Mouse (Mus musculus) hindbrain, embryonic 12.5 days (tissue): ENCODE data around the gene Myct1. TPM values are rescaled to one million over a fixed set of nuclear protein-coding genes. Genes with fewer than 3 reads are reported as not detected.
A peak's percentile ranks its signal among the peaks of the same experiment; 100 is the strongest.

Experiments used
- ATAC-seq: fragments of 200-750 bp; cut with Nextera tagmentation; 2 replicates; pipeline ENCODE4 v1.8.0; 2017; ENCODE audit warnings: moderate TSS enrichment; ENCODE audit not compliant: low FRiP score
- H3K27ac ChIP-seq: fragments of 300-500 bp; sonication (generic); 2 replicates; pipeline ENCODE4 v1.5.1; 2016; ENCODE audit warnings: mild to moderate bottlenecking
- H3K27me3 ChIP-seq: fragments of 300-500 bp; sonication (generic); 2 replicates; pipeline ENCODE4 v1.6.1; 2016; ENCODE audit warnings: mild to moderate bottlenecking
- H3K36me3 ChIP-seq: fragments of 300-500 bp; sonication (generic); 2 replicates; pipeline ENCODE4 v1.6.1; 2016; ENCODE audit warnings: mild to moderate bottlenecking
- H3K4me1 ChIP-seq: fragments of 300-500 bp; sonication (generic); 2 replicates; pipeline ENCODE4 v1.6.1; 2016
- H3K4me2 ChIP-seq: fragments of 300-500 bp; sonication (generic); replicated peaks from 2 replicates; pipeline ENCODE4 v1.6.1; 2016; ENCODE audit warnings: mild to moderate bottlenecking
- H3K4me3 ChIP-seq: fragments of 300-500 bp; sonication (generic); 2 replicates; pipeline ENCODE4 v1.5.1; 2016; ENCODE audit warnings: mild to moderate bottlenecking
- H3K9ac ChIP-seq: fragments of 300-500 bp; sonication (generic); 2 replicates; pipeline ENCODE4 v1.6.1; 2016; ENCODE audit warnings: mild to moderate bottlenecking, moderate library complexity
- H3K9me3 ChIP-seq: fragments of 300-500 bp; sonication (generic); replicated peaks from 2 replicates; pipeline ENCODE4 v1.6.1; 2016; ENCODE audit warnings: mild to moderate bottlenecking
- WGBS: fragments of 180-500 bp; shearing (Covaris S2); methylation state at CpG from one replicate; pipeline ENCODE4 v1.1.7; 2016; 5-methylcytosine and 5-hydroxymethylcytosine counted together
- polyA plus RNA-seq: library from polyadenylated mRNA; unstranded; fragments of >200 nt; fragmentation: Nextera tagmentation; extraction: Ambion mirVana; gene quantifications from 2 replicates; pipeline ENCODE4 v1.2.1, GENCODE M21; 2016

Myct1 gene
- polyA plus RNA-seq, result 1.9 and 2.0 TPM in 2 replicates

DNA sequence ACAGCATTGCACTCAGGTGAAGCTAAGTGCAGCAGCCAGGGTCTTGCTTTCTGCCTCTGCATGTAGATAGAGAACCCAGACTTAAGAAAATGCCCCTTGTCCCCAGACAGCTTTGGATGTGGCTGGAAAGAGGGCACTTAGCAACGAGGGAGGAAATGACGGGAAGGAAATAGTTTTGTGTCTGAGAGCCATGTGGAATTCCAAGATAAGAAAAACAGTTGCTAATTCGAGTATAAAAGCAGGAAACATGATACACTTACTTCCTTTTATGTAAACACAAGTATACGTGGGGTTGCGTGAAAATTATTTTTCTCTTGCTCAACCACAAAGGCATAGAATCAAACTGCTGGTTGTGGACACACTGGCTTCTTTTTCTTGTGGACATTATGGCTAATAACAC lies at the start of gene Myct1:
TSS of gene Myct1 (plus strand) at position 312 of the 400 bp plus-strand sequence.
- Histone ChIP-seq H3K4me3 (no peak within 1 kb of the TSS), H3K9me3 (no peaks in the 10 kb centered on the region), H3K27me3 (no peaks in the 10 kb centered on the region), H3K27ac (no peak within 1 kb of the TSS), H3K4me1 (no peaks in the 10 kb centered on the region), H3K4me2 (no peak within 1 kb of the TSS), H3K9ac (no peak within 1 kb of the TSS), H3K36me3 (no peaks in the 10 kb centered on the region)
- no peak for ATAC-seq
- WGBS, result 62% methylated on average over 5 of the region's 5 CpGs

DNA sequence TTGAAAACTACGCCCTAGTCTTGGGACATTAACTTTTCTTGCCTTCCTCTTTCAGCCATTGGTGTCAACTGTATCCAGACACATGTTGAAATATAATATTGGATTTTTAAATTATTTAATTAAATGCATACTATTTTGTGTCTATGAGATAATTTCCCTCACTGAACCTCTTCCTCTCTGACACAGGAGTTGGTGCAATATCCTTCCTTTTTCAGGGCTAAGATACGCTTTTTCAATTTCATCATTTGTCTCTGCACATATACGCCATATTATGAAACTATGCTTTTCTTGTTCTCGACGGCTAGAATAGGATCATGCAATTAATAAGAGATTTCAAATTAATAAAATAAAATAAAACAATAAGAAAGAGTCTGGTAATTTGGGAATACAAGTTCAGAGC lies 47.1 kb upstream of the Myct1 start:
- Histone ChIP-seq H3K9me3 (no peaks in the 10 kb centered on the region), H3K36me3 (no peaks in the 10 kb centered on the region), H3K4me3 (no peak overlapping the region), H3K9ac (no peak overlapping the region), H3K4me2 (no peak overlapping the region), H3K27me3 (peaks cover 3% of the 10 kb centered on the region; the same call in 1 of the 2 replicates), H3K27ac (no peak overlapping the region), H3K4me1 (peaks cover 7% of the 10 kb centered on the region)
- 97% methylated on average over 5 of the region's 5 CpGs for WGBS
- ATAC-seq, result no peak

DNA sequence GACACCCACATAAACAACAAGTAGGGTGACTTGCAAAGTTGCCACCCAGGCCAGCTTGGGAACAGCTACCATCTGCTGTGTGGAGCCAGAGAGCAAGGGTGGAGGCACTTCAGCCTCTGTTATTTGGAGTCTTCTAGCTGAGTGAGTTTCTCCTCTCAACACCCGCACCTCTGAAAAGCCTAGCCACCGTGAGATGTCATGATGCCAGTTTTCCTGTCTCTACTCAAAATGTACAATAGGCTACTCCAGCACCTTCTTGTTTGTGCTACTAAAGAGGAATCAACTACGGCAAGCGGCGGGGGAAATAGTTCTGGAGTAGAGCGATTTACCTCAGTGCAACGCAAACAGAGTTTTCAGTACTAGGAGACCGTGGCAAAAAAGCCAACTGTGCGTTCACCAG lies 45.8 kb upstream of the Myct1 start:
- Histone ChIP-seq H3K36me3 (no peaks in the 10 kb centered on the region), H3K9ac (no peak overlapping the region), H3K4me2 (no peak overlapping the region), H3K27ac (no peak overlapping the region), H3K4me1 (peaks cover 7% of the 10 kb centered on the region), H3K4me3 (no peak overlapping the region), H3K27me3 (peaks cover 3% of the 10 kb centered on the region; the same call in 1 of the 2 replicates), H3K9me3 (no peaks in the 10 kb centered on the region)
- no peak for ATAC-seq
- 88% methylated on average over 9 of the region's 9 CpGs for WGBS

DNA sequence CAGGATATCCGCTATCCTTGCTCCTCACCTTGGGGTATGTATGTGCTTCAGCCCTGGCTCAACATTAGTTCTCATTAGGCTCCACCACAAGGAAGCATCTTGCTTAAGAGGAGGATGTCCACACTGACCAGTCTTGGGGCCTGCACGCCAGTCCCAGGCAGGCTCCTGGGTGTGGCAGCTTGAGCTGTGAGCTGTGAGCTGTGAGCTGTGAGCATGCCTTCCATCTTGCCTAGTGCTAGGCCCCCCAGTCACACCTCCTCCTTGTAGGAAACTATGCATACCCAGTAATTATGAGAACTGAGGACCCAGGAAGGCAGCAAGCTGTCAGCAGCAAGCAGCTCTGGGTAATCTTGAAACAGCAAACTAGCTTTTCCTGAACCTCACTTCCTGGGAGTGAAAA lies 44.9 kb upstream of the Myct1 start:
- no peak for ATAC-seq
- no peak overlapping the region for H3K4me2 ChIP-seq
- WGBS, result 80% methylated on average over 2 of the region's 2 CpGs
- H3K27me3 ChIP-seq, result peaks cover 3% of the 10 kb centered on the region; the same call in 1 of the 2 replicates
- H3K4me1 ChIP-seq, result peaks cover 7% of the 10 kb centered on the region
- no peaks in the 10 kb centered on the region for H3K9me3 ChIP-seq
- no peaks in the 10 kb centered on the region for H3K36me3 ChIP-seq
- H3K9ac ChIP-seq, result no peak overlapping the region
- H3K27ac ChIP-seq, result no peak overlapping the region
- H3K4me3 ChIP-seq, result no peak overlapping the region

DNA sequence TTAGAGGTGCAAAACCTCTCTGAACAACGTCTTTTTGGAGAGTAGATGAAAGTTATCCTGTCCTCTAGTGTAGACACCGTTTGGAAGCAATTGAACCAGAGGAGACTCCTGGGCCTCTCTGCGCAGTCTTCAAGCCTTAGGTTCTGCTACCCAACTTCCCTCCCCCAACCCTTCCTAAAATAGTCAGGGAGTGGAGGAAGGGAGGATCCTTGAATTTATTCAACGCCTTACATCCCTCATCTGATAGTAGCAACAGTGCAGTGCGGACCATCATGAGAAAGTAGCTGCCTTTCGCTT lies 43.8 kb upstream of the Myct1 start:
- 0 out of 2 replicates have a peak, but pooled peaks have one; percentile 2 for ATAC-seq
- WGBS, result 10% methylated on average over 6 of the region's 6 CpGs
- H3K27ac ChIP-seq, result no peak overlapping the region

GRCm38 (mm10) chr10:5550168-5551021 lies 43.2 kb upstream of the Myct1 start:
- Histone ChIP-seq H3K27ac (no peak overlapping the region), H3K36me3 (no peaks in the 10 kb centered on the region)
- under 1% methylated on average over 43 of the region's 44 CpGs for WGBS

More for the DNA sequence above, 43.8 kb upstream of the Myct1 start:
- Histone ChIP-seq H3K27me3 (peaks cover 3% of the 10 kb centered on the region; the same call in 1 of the 2 replicates), H3K4me1 (peaks cover 7% of the 10 kb centered on the region), H3K9ac (peak overlapping the region; percentile 70), H3K4me2 (peak overlapping the region; percentile 95), H3K4me3 (peak overlapping the region; percentile 59), H3K9me3 (no peaks in the 10 kb centered on the region), H3K36me3 (no peaks in the 10 kb centered on the region)

GRCm38 (mm10) chr10:5551382-5551781 lies 42.2 kb upstream of the Myct1 start, which contains the start of gene Syne1:
Gene Syne1, minus strand, starts transcription at chr10:5551482.
- WGBS, result 72% methylated on average over 5 of the region's 5 CpGs
- Histone ChIP-seq H3K9me3 (no peaks in the 10 kb centered on the region), H3K36me3 (no peaks in the 10 kb centered on the region), H3K27ac (no peak within 1 kb of the TSS), H3K4me3 (peak within 1 kb of the TSS; percentile 59), H3K27me3 (peaks cover 3% of the 10 kb centered on the region; the same call in 1 of the 2 replicates), H3K4me1 (peaks cover 7% of the 10 kb centered on the region), H3K9ac (peak within 1 kb of the TSS; percentile 70), H3K4me2 (peak within 1 kb of the TSS; percentile 95)
- ATAC-seq, result no peak

More at GRCm38 (mm10) chr10:5550168-5551021, 43.2 kb upstream of the Myct1 start:
- Histone ChIP-seq H3K4me3 (peak overlapping the region; percentile 59), H3K4me1 (peaks cover 7% of the 10 kb centered on the region), H3K9me3 (no peaks in the 10 kb centered on the region), H3K27me3 (peaks cover 3% of the 10 kb centered on the region; the same call in 1 of the 2 replicates), H3K9ac (peak overlapping the region; percentile 70), H3K4me2 (peak overlapping the region; percentile 95)
- peak; percentile 94 for ATAC-seq

DNA sequence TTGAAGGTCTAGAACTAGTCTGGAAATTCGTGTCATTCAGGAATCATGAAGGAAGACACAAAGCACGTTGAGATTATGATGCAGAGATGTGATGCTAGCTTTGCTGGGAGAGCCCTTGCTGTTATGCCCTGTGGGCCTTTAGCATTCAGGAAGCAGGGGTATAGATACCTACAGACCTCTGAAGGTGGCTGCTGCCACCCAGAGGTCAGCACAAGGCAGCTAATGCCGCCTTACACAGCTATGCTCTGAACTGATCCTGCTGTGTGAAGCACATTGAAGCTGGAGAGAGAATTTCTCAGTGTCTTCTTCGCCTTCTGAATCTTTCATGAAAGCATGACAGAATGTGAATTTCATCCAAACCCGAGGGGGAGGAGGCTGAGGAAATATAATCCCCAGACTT lies 38.6 kb upstream of the Myct1 start:
- no peak overlapping the region for H3K27ac ChIP-seq
- H3K9ac ChIP-seq, result no peak overlapping the region
- no peaks in the 10 kb centered on the region for H3K27me3 ChIP-seq
- ATAC-seq, result no peak
- no peaks in the 10 kb centered on the region for H3K9me3 ChIP-seq
- H3K36me3 ChIP-seq, result no peaks in the 10 kb centered on the region
- WGBS, result 24% methylated on average over 5 of the region's 5 CpGs
- no peak overlapping the region for H3K4me3 ChIP-seq
- peaks cover 4% of the 10 kb centered on the region for H3K4me1 ChIP-seq
- H3K4me2 ChIP-seq, result no peak overlapping the region

- no peak for ATAC-seq
- Histone ChIP-seq H3K27ac (no peak overlapping the region), H3K36me3 (no peaks in the 10 kb centered on the region), H3K27me3 (no peaks in the 10 kb centered on the region), H3K4me2 (no peak overlapping the region), H3K4me1 (no peaks in the 10 kb centered on the region), H3K9ac (no peak overlapping the region), H3K9me3 (no peaks in the 10 kb centered on the region), H3K4me3 (no peak overlapping the region)
Observed at GRCm38 (mm10) chr10:5558808-5559207, 34.8 kb upstream of the Myct1 start.

GRCm38 (mm10) chr10:5560526-5560925 lies 33.0 kb upstream of the Myct1 start:
- no peak overlapping the region for H3K4me3 ChIP-seq
- no peak overlapping the region for H3K27ac ChIP-seq
- no peak overlapping the region for H3K9ac ChIP-seq
- H3K9me3 ChIP-seq, result no peaks in the 10 kb centered on the region
- 75% methylated on average over 4 of the region's 4 CpGs for WGBS
- no peaks in the 10 kb centered on the region for H3K36me3 ChIP-seq
- no peaks in the 10 kb centered on the region for H3K27me3 ChIP-seq
- no peaks in the 10 kb centered on the region for H3K4me1 ChIP-seq
- H3K4me2 ChIP-seq, result no peak overlapping the region
- no peak for ATAC-seq

DNA sequence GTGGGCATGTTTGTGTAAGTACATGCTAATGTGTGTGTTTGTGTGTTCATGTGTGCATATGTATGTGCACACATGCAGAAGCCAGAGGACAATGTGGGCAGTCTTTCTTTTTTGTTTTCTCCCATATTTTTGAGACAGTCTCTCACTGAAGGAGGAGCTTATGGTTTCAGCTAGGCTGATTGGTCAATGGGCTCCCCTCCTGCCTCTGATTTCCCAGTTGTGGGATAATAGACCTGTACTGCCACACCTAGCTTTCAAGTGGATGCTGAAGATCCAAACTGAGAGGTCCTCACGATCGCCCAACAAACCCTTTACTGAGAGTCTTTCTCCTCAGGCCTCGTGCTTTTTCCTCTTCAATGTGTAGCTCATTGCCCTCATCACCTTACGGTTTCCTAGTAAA lies 31.9 kb upstream of the Myct1 start:
- Histone ChIP-seq H3K4me2 (no peak overlapping the region), H3K9ac (no peak overlapping the region), H3K36me3 (no peaks in the 10 kb centered on the region), H3K4me1 (no peaks in the 10 kb centered on the region), H3K4me3 (no peak overlapping the region), H3K9me3 (no peaks in the 10 kb centered on the region), H3K27me3 (no peaks in the 10 kb centered on the region), H3K27ac (no peak overlapping the region)
- no peak for ATAC-seq
- WGBS, result 86% methylated on average over 4 of the region's 4 CpGs

- WGBS, result 84% methylated on average over 4 of the region's 4 CpGs
- Histone ChIP-seq H3K9ac (no peak overlapping the region), H3K27me3 (no peaks in the 10 kb centered on the region)
Observed at GRCm38 (mm10) chr10:5568991-5569390, 24.6 kb upstream of the Myct1 start.

GRCm38 (mm10) chr10:5570059-5570458 lies 23.5 kb upstream of the Myct1 start:
- H3K4me2 ChIP-seq, result no peak overlapping the region
- H3K9me3 ChIP-seq, result no peaks in the 10 kb centered on the region
- WGBS, result 87% methylated on average over 8 of the region's 8 CpGs
- H3K27ac ChIP-seq, result no peak overlapping the region
- H3K36me3 ChIP-seq, result no peaks in the 10 kb centered on the region
- ATAC-seq, result no peak
- H3K4me3 ChIP-seq, result no peak overlapping the region
- H3K9ac ChIP-seq, result no peak overlapping the region
- no peaks in the 10 kb centered on the region for H3K4me1 ChIP-seq
- no peaks in the 10 kb centered on the region for H3K27me3 ChIP-seq

More at GRCm38 (mm10) chr10:5568991-5569390, 24.6 kb upstream of the Myct1 start:
- no peak for ATAC-seq
- Histone ChIP-seq H3K9me3 (no peaks in the 10 kb centered on the region), H3K27ac (no peak overlapping the region), H3K4me3 (no peak overlapping the region), H3K4me1 (no peaks in the 10 kb centered on the region), H3K36me3 (no peaks in the 10 kb centered on the region), H3K4me2 (no peak overlapping the region)
